Mouse (Mus musculus) bone marrow, adult 2 months (tissue): ENCODE data around the gene Ppif.

ENCODE experiments used
- CTCF ChIP-seq: fragments of 200-500 bp; IDR thresholded peaks from 2 replicates; pipeline ENCODE4 v1.5.1; 2011; ENCODE audit warnings: low read length, control low read depth; ENCODE audit not compliant: control insufficient read depth, insufficient read depth
- POLR2A ChIP-seq: fragments of 200-500 bp; IDR thresholded peaks from 2 replicates; pipeline ENCODE4 v1.6.1; 2011; ENCODE audit warnings: low read depth, mild to moderate bottlenecking, control low read depth, low read length, borderline replicate concordance; ENCODE audit not compliant: control insufficient read depth

GRCm38 (mm10) chr14:25738591-25739001, 44.6 kb downstream of the Ppif start:
- TF ChIP-seq POLR2A (no peak), CTCF (no peak)
